Mouse (Mus musculus): ENCODE measurements around the gene Tdrd1. TPM values are rescaled to one million over a fixed set of nuclear protein-coding genes. Genes with fewer than 3 reads are reported as not detected.

Tdrd1 gene
- under 1 TPM in 1 of 2 experiments, not detected in 1; 0.05 TPM for polyA plus RNA-seq (2017; shearing (Covaris generic))

DNA sequence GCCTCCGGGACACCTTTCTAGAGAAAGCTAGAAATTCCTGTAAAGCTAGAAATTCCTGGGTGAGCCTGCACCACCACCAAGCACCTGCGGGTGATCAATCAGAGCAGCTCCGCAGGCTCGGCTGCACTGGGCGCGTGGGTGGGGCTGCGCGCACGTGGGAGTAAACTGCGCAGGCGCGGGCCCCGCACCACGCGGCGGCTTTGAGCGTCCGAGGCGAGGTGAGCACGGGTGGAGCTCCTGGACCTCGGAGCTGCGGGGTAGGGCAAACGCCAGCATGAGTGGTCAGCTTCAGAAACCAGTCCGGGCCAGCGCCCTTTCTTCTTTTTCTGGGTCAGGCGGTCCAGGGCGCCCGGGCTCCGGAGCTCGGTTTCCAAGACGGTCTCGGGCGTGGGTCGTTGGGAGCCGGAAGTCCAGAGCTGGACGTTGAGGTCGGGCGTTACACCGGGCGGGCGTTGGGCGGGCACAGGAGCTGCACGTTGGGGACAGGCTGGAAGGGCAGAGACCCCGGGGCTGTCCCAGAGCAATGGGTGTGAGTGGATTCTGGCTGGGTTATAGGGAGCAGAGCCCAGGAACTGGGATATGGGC is at the start of gene Tdrd1:
Tdrd1 (plus strand) TSS at position 163 of the 585 bp plus-strand sequence.

DNA sequence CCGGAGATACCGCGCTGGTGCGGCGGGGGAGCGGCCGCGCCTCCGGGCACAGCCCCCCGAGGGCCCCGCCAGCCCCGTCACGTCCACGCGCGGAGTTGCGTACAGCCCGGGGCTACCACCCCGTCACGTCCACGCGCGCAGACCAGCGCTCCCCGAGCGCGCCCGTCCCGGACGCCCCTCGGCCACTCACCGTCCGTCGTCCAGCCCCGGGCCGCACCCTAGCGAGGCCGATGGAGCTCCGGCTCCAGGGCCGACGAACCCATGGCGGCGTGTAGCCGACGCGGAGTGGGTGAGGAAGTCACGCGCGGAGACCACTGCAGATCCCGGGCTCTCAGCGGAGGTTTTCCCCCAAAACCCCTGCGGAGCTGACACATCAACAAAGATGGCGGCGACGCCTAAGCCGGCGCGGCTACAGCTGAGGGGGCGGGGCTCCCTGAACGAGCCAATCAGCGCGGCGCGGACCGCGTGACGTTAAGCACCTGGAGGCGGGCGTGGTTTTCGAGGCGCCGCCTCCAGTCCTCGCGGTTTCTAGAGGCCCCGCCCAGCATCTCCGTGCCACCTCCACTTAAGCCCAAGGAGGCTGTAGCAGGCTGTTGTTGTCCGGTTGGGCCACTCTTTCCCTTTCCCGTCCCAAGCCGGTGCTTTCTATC is 4.1 kb upstream of the Tdrd1 start, which contains the start of gene Ccdc186:
Ccdc186 (minus strand) TSS at position 393 of the 650 bp plus-strand sequence.

DNA sequence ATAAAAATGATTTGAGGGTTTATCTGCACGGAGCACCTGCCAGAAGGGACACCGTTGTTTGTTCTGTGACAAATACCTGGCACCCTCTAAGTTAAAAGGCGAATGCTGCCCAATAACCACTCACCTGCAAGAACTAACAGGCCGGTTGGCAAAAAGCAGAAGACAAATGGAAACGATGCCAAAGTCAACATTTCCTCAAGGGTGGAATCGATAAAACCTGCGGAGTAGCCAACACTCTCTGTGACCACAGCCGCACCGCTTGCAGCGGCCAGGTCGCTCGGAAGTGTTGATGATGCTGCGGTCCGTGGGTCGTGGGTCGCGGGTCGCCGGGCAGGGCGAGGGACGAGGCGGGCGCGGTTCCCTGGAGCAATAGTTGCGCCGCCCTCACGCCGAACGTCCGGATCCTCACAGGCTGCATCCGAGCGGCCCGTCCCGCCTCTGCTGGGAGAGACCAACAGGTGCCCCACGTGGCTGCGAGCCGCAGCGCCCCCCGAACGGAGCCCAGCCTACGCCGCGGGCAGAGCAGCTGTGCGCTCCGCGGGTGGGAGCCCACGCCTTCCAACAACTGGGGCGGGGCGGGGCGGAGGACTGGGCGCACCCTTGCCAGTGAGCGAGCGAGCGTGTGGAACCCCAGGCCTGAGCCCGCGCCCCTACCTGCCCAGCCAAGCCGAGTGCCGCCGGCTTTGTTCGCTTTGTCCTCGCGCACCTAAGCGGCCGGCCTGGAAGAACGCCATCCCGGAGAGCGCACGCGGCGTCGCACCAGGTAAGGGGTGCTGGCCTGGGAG is 48.0 kb downstream of the Tdrd1 start, which contains the start of gene Vwa2:
Vwa2 (plus strand) TSS at position 434 of the 785 bp plus-strand sequence.

Other genes starting within 250 kb of the Tdrd1 start
- gene Adrb1, start 104.0 kb upstream of the Tdrd1 start, polyA plus RNA-seq (2017; shearing (Covaris generic)): 1 to 10 TPM in 1 of 2 experiments, under 1 TPM in 1; 0.69 to 1.0 TPM
- 10 to 100 TPM; 13.6 to 19.2 TPM for gene Ccdc186, start 4.0 kb upstream of the Tdrd1 start, polyA plus RNA-seq (2017; shearing (Covaris generic))
- under 1 TPM in 1 of 2 experiments, not detected in 1; 0.24 TPM for gene Vwa2, start 48.0 kb downstream of the Tdrd1 start, polyA plus RNA-seq (2017; shearing (Covaris generic))
- 1 to 10 TPM; 1.2 to 2.8 TPM for gene Afap1l2, start 182.0 kb downstream of the Tdrd1 start, polyA plus RNA-seq (2017; shearing (Covaris generic))